ENCODE assay signal across 8 mouse cellular contexts in genomic region chr15:25796353-25796752, GRCm38 (mm10). TPM values are rescaled to one million over a fixed set of nuclear protein-coding genes. Genes with fewer than 3 reads are reported as not detected.
DNase-seq lines count a peak whose midpoint lies in the region; ATAC-seq and TF ChIP-seq lines count a peak whose summit lies in the region.

No protein-coding gene starts in this region.

- no peaks in the 10 kb centered on the region for H3K27me3 ChIP-seq in forebrain, postnatal 0 days (ENCODE audit: insufficient read depth, low read length)
- H3K27me3 ChIP-seq in forebrain, embryonic 15.5 days = no peaks in the 10 kb centered on the region
- H3K27me3 ChIP-seq in spleen, adult 2 months (ENCODE audit: control insufficient read depth, insufficient read depth, low read length) = no peaks in the 10 kb centered on the region

- peaks cover 20% of the 10 kb centered on the region for H3K36me3 ChIP-seq in forebrain, postnatal 0 days (ENCODE audit: insufficient read depth)
- H3K36me3 ChIP-seq in forebrain, embryonic 15.5 days = peaks cover 17% of the 10 kb centered on the region
- H3K36me3 ChIP-seq in spleen, adult 2 months (ENCODE audit: control insufficient read depth, insufficient read depth, low read length) = no peaks in the 10 kb centered on the region

- peak; percentile 96 for TF ChIP-seq CTCF in forebrain, postnatal 0 days (IDR thresholded peaks at IDR 0.05; ENCODE audit: low read depth)
- TF ChIP-seq CTCF in spleen, adult 2 months (IDR thresholded peaks at IDR 0.05; ENCODE audit: extremely low read depth, insufficient read depth, insufficient read length, insufficient replicate concordance) = peak; percentile 19; the same call in 1 of the 2 replicates
- peak; percentile 50; the same call in 1 of the 2 replicates for TF ChIP-seq CTCF in embryonic fibroblast, embryonic 13.5 days (IDR thresholded peaks at IDR 0.05; ENCODE audit: borderline replicate concordance, insufficient read depth, low read length)

- no peak overlapping the region for H3K4me2 ChIP-seq in forebrain, postnatal 0 days (ENCODE audit: low read depth)
- no peak overlapping the region for H3K4me2 ChIP-seq in forebrain, embryonic 15.5 days (replicated peaks)

- no peaks in the 10 kb centered on the region for H3K9me3 ChIP-seq in forebrain, postnatal 0 days (ENCODE audit: low read length)
- no peaks in the 10 kb centered on the region for H3K9me3 ChIP-seq in forebrain, embryonic 15.5 days

- TF ChIP-seq POLR2A in spleen, adult 2 months (IDR thresholded peaks at IDR 0.05; ENCODE audit: low read depth, low read length) = no peak
- TF ChIP-seq POLR2A in embryonic fibroblast, embryonic 13.5 days (IDR thresholded peaks at IDR 0.05; ENCODE audit: low read depth, low read length) = no peak

- H3K9ac ChIP-seq in forebrain, postnatal 0 days = no peak overlapping the region
- H3K9ac ChIP-seq in forebrain, embryonic 15.5 days (replicated peaks) = no peak overlapping the region

- H3K4me3 ChIP-seq in forebrain, postnatal 0 days (ENCODE audit: low read depth, low read length) = no peak overlapping the region
- no peak overlapping the region for H3K4me3 ChIP-seq in forebrain, embryonic 15.5 days
- no peak overlapping the region for H3K4me3 ChIP-seq in spleen, adult 2 months (ENCODE audit: extremely low read depth, insufficient read depth, insufficient read length)
- no peak overlapping the region for H3K4me3 ChIP-seq in embryonic fibroblast, embryonic 13.5 days (ENCODE audit: insufficient read depth, low read length)

- H3K4me1 ChIP-seq in forebrain, postnatal 0 days (ENCODE audit: insufficient read depth) = 0 out of 2 replicates have a peak, but pooled peaks cover 2% of the 10 kb centered on the region
- H3K4me1 ChIP-seq in forebrain, embryonic 15.5 days = no peaks in the 10 kb centered on the region
- H3K4me1 ChIP-seq in spleen, adult 2 months (ENCODE audit: control insufficient read depth, insufficient read depth, insufficient read length) = no peaks in the 10 kb centered on the region
- H3K4me1 ChIP-seq in embryonic fibroblast, embryonic 13.5 days (ENCODE audit: control insufficient read depth, insufficient read depth, low read length) = peaks cover 4% of the 10 kb centered on the region

- DNase-seq in forebrain, postnatal 0 days = peak; percentile 72
- no peak for DNase-seq in spleen, adult 2 months (ENCODE audit: low read depth in 1 of 2, low spot score in 2 of 2)
- DNase-seq in spleen, adult 18-20 months = no peak
- DNase-seq in thymus, postnatal 14 days = peak; percentile 54
- DNase-seq in ovary, postnatal 36 days (ENCODE audit: low spot score) = no peak
- DNase-seq in urinary bladder, postnatal 10 days (ENCODE audit: low spot score) = no peak

- ATAC-seq in forebrain, postnatal 0 days = no peak
- ATAC-seq in forebrain, embryonic 15.5 days (replicated peaks) = no peak

- H3K27ac ChIP-seq in forebrain, postnatal 0 days (ENCODE audit: low read depth, low read length) = no peak overlapping the region
- no peak overlapping the region for H3K27ac ChIP-seq in forebrain, embryonic 15.5 days (replicated peaks)
- H3K27ac ChIP-seq in spleen, adult 2 months (ENCODE audit: insufficient read depth, low read length) = no peak overlapping the region
- H3K27ac ChIP-seq in embryonic fibroblast, embryonic 13.5 days (ENCODE audit: insufficient read depth, low read length) = no peak overlapping the region

- WGBS in forebrain, postnatal 0 days = 46% methylated on average over 3 of the region's 3 CpGs
- 52% methylated on average over 3 of the region's 3 CpGs for WGBS in forebrain, embryonic 15.5 days
- 70% methylated on average over 3 of the region's 3 CpGs for WGBS in spleen, adult 2 months

RNA-seq across cellular contexts. Expression of gene Retreg1, which starts 46.6 kb away (rescaled TPM):
- 38.1 and 38.2 TPM in 2 replicates for total RNA-seq in forebrain, postnatal 0 days (2014; rRNA removed)
- 13.1 and 19.1 TPM in 2 replicates for polyA plus RNA-seq in forebrain, postnatal 0 days (2015; fragmentation: Nextera tagmentation; extraction: Ambion mirVana)
- 6.2 and 7.6 TPM in 2 replicates for polyA plus RNA-seq in forebrain, embryonic 15.5 days (2015; fragmentation: Nextera tagmentation; extraction: Ambion mirVana)
- 8.8 and 9.5 TPM in 2 replicates for polyA plus RNA-seq in spleen, adult 2 months (2012; rRNA removed)
- 8.2 and 8.9 TPM in 2 replicates for polyA plus RNA-seq in embryonic fibroblast, embryonic 13.5 days (2011; ENCODE audit: insufficient read length, low read depth, missing spikeins)

Comparison
In these comparisons a context has a peak if more than half of its experiments do, and no peak if none do; other contexts are left out.
1. DNase-seq: peak in forebrain, postnatal 0 days (single experiment) and thymus, postnatal 14 days (single experiment); none in spleen, adult 2 months (0 of 2), spleen, adult 18-20 months (0 of 2), ovary, postnatal 36 days (single experiment) and urinary bladder, postnatal 10 days (single experiment).
2. CTCF ChIP-seq: peak in every context shown above with its lines; median percentile 96 in forebrain, postnatal 0 days; 50 in embryonic fibroblast, embryonic 13.5 days; 19 in spleen, adult 2 months.